Mouse (Mus musculus) midbrain, postnatal 0 days (tissue): ENCODE measurements around the gene Gbp7. TPM values are rescaled to one million over a fixed set of nuclear protein-coding genes. Genes with fewer than 3 reads are reported as not detected.

Experiments used
- ATAC-seq: fragments of 200-750 bp; cut with Nextera tagmentation; 2 replicates; pipeline ENCODE4 v1.8.0; 2017; ENCODE audit warnings: moderate number of reproducible peaks, mild to moderate bottlenecking, moderate TSS enrichment, moderate library complexity; ENCODE audit not compliant: low FRiP score
- DNase-seq: peaks from one replicate; pipeline ENCODE4 v3.0.0-alpha.2; 2015; ENCODE audit warnings: low spot score
- H3K27ac ChIP-seq: fragments of 300-500 bp; sonication (generic); 2 replicates; pipeline ENCODE4 v1.5.1; 2014; ENCODE audit warnings: low read depth, mild to moderate bottlenecking, low read length, mixed read lengths
- H3K27me3 ChIP-seq: fragments of 300-500 bp; sonication (generic); 2 replicates; pipeline ENCODE4 v1.6.1; 2014; ENCODE audit warnings: low read length, control low read depth, mixed read lengths; ENCODE audit not compliant: insufficient read depth
- H3K36me3 ChIP-seq: fragments of 300-500 bp; sonication (generic); 2 replicates; pipeline ENCODE4 v1.6.1; 2014; ENCODE audit warnings: low read length, control low read depth, mixed read lengths; ENCODE audit not compliant: insufficient read depth
- H3K4me1 ChIP-seq: fragments of 300-500 bp; sonication (generic); 2 replicates; pipeline ENCODE4 v1.6.1; 2014; ENCODE audit warnings: mild to moderate bottlenecking, control low read depth, antibody characterized with exemption, low read length, mixed read lengths; ENCODE audit not compliant: insufficient read depth
- H3K4me2 ChIP-seq: fragments of 300-500 bp; sonication (generic); 2 replicates; pipeline ENCODE4 v1.6.1; 2014; ENCODE audit warnings: low read depth, mild to moderate bottlenecking, low read length, mixed read lengths; ENCODE audit not compliant: poor library complexity, severe bottlenecking
- H3K4me3 ChIP-seq: fragments of 300-500 bp; sonication (generic); 2 replicates; pipeline ENCODE4 v1.5.1; 2014; ENCODE audit warnings: low read depth, mild to moderate bottlenecking, low read length, moderate library complexity
- H3K9ac ChIP-seq: fragments of 300-500 bp; sonication (generic); replicated peaks from 2 replicates; pipeline ENCODE4 v1.6.1; 2014; ENCODE audit warnings: mild to moderate bottlenecking, low read length, moderate library complexity, mixed read lengths; ENCODE audit not compliant: poor library complexity, severe bottlenecking
- H3K9me3 ChIP-seq: fragments of 300-500 bp; sonication (generic); 2 replicates; pipeline ENCODE4 v1.6.1; 2016; ENCODE audit warnings: low read length, control low read depth
- CTCF ChIP-seq: IDR thresholded peaks from 2 replicates; pipeline ENCODE4 v1.5.1; 2016; ENCODE audit warnings: antibody characterized with exemption, mild to moderate bottlenecking
- WGBS: fragments of 180-500 bp; shearing (Covaris S2); extraction: QIAGEN DNeasy Blood & Tissue Kit; methylation state at CpG from one replicate; pipeline ENCODE4 v1.1.7; 2014; 5-methylcytosine and 5-hydroxymethylcytosine counted together
- polyA plus RNA-seq: library from polyadenylated mRNA; unstranded; fragments of >200 nt; fragmentation: Nextera tagmentation; extraction: Ambion mirVana; gene quantifications from 2 replicates; pipeline ENCODE4 v1.2.1, GENCODE M21; 2015
- total RNA-seq: library from RNA; depleted of rRNA; stranded (reverse); fragments of >200 nt; gene quantifications from 2 replicates; pipeline ENCODE4 v1.2.3, GENCODE M21; 2014

Gbp7 gene
- total and polyA plus RNA-seq, 2 experiments from 2014 or later = 2.5 to 3.0 TPM

DNA sequence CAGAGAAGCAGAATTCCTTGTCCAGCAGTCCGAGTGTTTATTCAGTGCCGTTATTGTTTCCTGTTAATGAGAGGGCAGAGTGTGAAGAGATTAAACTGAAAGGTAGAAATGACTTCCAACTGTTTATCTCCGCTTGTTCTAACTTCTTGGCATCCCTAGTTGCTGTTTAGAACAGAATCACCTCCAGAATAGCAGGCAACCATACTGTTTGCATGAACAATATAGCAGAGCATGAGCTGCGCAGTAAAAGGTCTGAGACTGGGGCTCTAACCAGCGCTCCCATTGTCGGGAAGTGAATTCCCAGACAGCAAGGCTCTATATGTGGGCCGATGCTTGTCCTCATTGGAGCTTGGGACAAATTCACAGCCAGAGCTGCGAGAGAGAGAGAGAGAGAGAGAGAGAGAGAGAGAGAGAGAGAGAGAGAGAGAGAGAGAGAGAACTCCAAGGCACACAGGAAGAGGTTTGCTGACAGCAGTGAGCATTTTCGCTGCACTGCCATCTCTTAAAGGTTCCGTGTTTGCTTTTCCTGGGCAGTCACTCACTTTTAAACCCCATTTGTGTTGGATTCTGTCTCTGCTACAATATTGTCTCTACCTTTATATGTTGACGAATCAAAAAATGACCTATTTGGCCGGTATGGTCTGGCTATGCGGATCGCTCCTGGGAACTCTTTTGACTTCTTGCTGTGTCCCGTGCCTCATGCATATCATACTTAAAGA, 32.9 kb upstream of the Gbp7 start:
- H3K36me3 ChIP-seq = no peaks in the 10 kb centered on the region

DNA sequence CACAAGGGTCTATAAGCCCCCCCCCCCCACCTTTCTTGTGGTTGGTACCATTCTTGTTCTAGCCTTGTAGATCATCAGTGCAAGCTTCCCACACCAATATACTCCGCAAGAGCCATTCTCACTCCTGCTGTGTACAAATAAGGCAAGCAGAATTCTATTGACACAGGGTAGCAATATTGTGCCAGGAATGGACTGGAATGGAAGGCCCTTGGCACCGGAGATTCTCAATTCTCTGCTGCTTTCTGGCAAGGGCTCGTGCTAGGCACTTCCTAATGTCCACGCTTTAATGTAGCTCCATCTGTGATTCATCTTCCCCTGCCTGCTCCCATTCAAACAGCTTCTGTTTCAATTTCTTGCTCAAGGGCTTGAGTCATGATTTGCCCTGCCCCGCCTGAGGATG, 31.2 kb upstream of the Gbp7 start:
- H3K9ac ChIP-seq = no peak overlapping the region
- H3K27me3 ChIP-seq = no peaks in the 10 kb centered on the region
- H3K4me3 ChIP-seq = no peak overlapping the region
- H3K4me2 ChIP-seq = no peak overlapping the region
- no peak for TF ChIP-seq CTCF
- WGBS = 79% methylated on average over 5 of the region's 5 CpGs
- H3K27ac ChIP-seq = no peak overlapping the region
- DNase-seq = peak; percentile 87
- no peaks in the 10 kb centered on the region for H3K9me3 ChIP-seq
- H3K36me3 ChIP-seq = no peaks in the 10 kb centered on the region
- ATAC-seq = no peak
- H3K4me1 ChIP-seq = no peaks in the 10 kb centered on the region

More for the DNA sequence above, 32.9 kb upstream of the Gbp7 start:
- Histone ChIP-seq H3K4me1 (no peaks in the 10 kb centered on the region), H3K9ac (no peak overlapping the region), H3K4me3 (peak overlapping the region; percentile 1; the same call in 1 of the 2 replicates), H3K9me3 (no peaks in the 10 kb centered on the region), H3K4me2 (peak overlapping the region; percentile 32), H3K27me3 (no peaks in the 10 kb centered on the region), H3K27ac (no peak overlapping the region)
- DNase-seq (no peak), ATAC-seq (no peak)
- no peak for TF ChIP-seq CTCF
- WGBS = 55% methylated on average over 15 of the region's 15 CpGs

DNA sequence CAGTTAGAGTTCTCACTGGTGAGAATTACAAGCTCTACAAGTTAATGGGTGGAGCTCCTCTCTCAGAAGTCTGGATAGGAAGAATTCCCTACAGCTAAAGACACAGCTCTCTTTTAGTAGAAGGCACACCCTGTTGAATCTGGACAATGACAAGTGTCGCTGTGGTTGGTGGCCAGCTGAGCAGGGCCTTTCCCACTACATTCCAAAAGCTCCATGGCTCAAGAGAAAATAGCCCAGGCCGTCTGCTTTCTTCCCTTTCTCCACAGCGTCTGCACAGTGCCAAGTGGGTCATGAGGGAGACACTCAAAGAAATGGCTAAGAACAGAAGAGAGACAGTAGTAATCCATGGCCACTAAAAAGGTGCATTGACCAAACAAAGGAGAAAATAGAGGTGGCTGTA, 2.0 kb upstream of the Gbp7 start:
- no peaks in the 10 kb centered on the region for H3K27me3 ChIP-seq
- DNase-seq = no peak
- no peaks in the 10 kb centered on the region for H3K36me3 ChIP-seq
- no peaks in the 10 kb centered on the region for H3K9me3 ChIP-seq
- no peaks in the 10 kb centered on the region for H3K4me1 ChIP-seq
- H3K4me3 ChIP-seq = no peak overlapping the region
- TF ChIP-seq CTCF = no peak
- no peak overlapping the region for H3K4me2 ChIP-seq
- H3K9ac ChIP-seq = no peak overlapping the region
- WGBS = 38% methylated on average over 3 of the region's 3 CpGs
- ATAC-seq = no peak
- no peak overlapping the region for H3K27ac ChIP-seq

GRCm38 (mm10) chr3:142529597-142529996, 545 bp upstream of the Gbp7 start:
- H3K27me3 ChIP-seq = no peaks in the 10 kb centered on the region
- WGBS = 56% methylated on average over 2 of the region's 2 CpGs
- no peak overlapping the region for H3K9ac ChIP-seq
- H3K4me1 ChIP-seq = no peaks in the 10 kb centered on the region
- H3K36me3 ChIP-seq = no peaks in the 10 kb centered on the region
- peak overlapping the region; percentile 60 for H3K4me3 ChIP-seq
- DNase-seq = no peak
- H3K27ac ChIP-seq = no peak overlapping the region
- 0 out of 2 replicates have a peak, but pooled peaks have one; percentile 3 for ATAC-seq
- no peak for TF ChIP-seq CTCF
- no peaks in the 10 kb centered on the region for H3K9me3 ChIP-seq
- peak overlapping the region; percentile 88 for H3K4me2 ChIP-seq

DNA sequence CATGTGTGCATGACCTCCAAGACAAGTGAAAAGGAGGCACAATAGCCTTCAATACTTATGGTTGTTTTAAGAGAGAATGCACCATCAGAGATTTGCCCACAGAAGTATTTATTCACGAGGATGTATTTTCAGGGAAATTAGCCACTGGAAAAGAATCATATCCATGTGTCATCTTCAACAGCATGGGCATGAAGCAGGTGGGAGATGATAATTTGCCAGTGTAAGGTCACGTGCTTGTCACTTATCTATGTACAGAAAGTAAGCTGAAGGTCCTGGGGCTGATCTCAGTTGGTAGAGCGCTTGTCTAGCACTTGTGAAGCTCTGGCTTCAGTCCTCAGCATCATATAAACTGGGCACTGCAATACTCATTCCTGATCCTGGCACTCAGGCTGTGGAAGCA, 1.5 kb downstream of the Gbp7 start:
- DNase-seq (no peak), ATAC-seq (no peak)
- Histone ChIP-seq H3K4me1 (no peaks in the 10 kb centered on the region), H3K27me3 (no peaks in the 10 kb centered on the region), H3K36me3 (no peaks in the 10 kb centered on the region), H3K4me2 (no peak overlapping the region), H3K27ac (no peak overlapping the region), H3K9ac (no peak overlapping the region), H3K9me3 (no peaks in the 10 kb centered on the region), H3K4me3 (no peak overlapping the region)
- WGBS = 92% methylated on average over 3 of the region's 3 CpGs
- no peak for TF ChIP-seq CTCF

GRCm38 (mm10) chr3:142533185-142533584, 3.0 kb downstream of the Gbp7 start:
- ATAC-seq = no peak

More at GRCm38 (mm10) chr3:142533185-142533584, 3.0 kb downstream of the Gbp7 start:
- no peaks in the 10 kb centered on the region for H3K27me3 ChIP-seq
- H3K4me2 ChIP-seq = no peak overlapping the region
- DNase-seq = no peak
- WGBS = 94% methylated on average over 3 of the region's 3 CpGs
- no peak overlapping the region for H3K4me3 ChIP-seq
- H3K27ac ChIP-seq = no peak overlapping the region
- no peak for TF ChIP-seq CTCF
- H3K4me1 ChIP-seq = no peaks in the 10 kb centered on the region
- H3K9me3 ChIP-seq = no peaks in the 10 kb centered on the region
- H3K9ac ChIP-seq = no peak overlapping the region
- no peaks in the 10 kb centered on the region for H3K36me3 ChIP-seq
